Mouse (Mus musculus): ENCODE results near the gene Arpc4. TPM values are rescaled to one million over a fixed set of nuclear protein-coding genes. Genes with fewer than 3 reads are reported as not detected.

The Arpc4 gene
- total and polyA plus RNA-seq, 3 experiments: 231 to 375 TPM; not detected in 1

DNA sequence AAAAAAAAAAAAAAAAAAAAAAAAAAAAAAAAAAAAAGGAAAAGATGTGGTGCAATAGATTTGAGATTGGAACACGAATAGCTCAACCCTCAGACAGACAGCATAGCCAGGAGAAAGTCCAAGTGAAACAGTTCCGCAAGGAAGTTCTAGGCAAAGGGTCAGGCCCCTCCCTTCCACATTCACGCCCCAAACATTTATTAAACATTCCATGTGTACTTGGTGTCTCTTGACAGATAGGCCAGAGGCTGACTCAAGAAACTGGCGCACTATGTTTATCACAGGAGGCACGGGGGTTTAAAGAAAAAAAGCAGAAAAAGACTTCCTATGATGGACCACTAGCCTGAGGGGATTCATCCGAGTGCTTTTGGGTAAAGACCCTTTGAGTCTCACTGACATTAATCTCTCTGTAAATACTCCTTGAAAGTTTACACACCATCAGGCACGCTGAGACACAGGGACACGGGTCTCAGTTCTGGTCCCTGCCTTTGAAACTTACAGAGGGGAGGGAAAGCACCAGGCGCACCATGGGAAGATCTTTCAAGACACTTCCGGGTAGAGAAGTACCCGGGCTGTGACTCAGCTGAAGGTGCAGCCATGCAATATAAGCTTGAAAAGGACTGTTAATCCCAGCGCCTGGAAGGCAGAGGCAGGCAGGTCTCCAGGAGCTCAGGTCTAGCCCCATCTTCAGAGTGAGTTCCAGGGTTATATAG, 61.0 kb downstream of the Arpc4 start:
- no peak overlapping the region for H3K4me3 ChIP-seq (ENCODE audit: control insufficient read depth in 1 of 2, insufficient read depth in 1 of 2, low read depth in 2 of 2, low read length in 2 of 2)
- peaks cover 4 to 13% of the 10 kb centered on the region in 2 experiments for H3K4me1 ChIP-seq (ENCODE audit: control insufficient read depth in 1 of 2, insufficient read depth in 2 of 2, low read length in 2 of 2)
- DNase-seq (ENCODE audit: low read depth, low spot score): no peak

More for the DNA sequence above, 61.0 kb downstream of the Arpc4 start:
- H3K9ac ChIP-seq (ENCODE audit: control insufficient read depth, low read depth, low read length, poor library complexity, severe bottlenecking): no peak overlapping the region
- no peaks in the 10 kb centered on the region; a peak in 1 of 4 replicates for H3K27me3 ChIP-seq (ENCODE audit: control insufficient read depth in 1 of 2, insufficient read depth in 2 of 2, low read length in 2 of 2)
- H3K27ac ChIP-seq (ENCODE audit: control insufficient read depth, low read depth, low read length): no peak overlapping the region
- H3K9me3 ChIP-seq (replicated peaks; ENCODE audit: insufficient read depth, low read length): no peaks in the 10 kb centered on the region
- peaks cover 0 to 10% of the 10 kb centered on the region in 2 experiments; a peak in 2 of 4 replicates for H3K36me3 ChIP-seq (ENCODE audit: control insufficient read depth in 1 of 2, insufficient read depth in 2 of 2, low read length in 2 of 2)
- TF ChIP-seq CTCF (IDR thresholded peaks at IDR 0.05 in 2 of 3, conservative IDR thresholded peaks at IDR 0.05 in 1 of 3; ENCODE audit: control insufficient read depth in 1 of 3, insufficient read depth in 1 of 3, low read depth in 2 of 3, low read length in 3 of 3, poor library complexity in 1 of 3, severe bottlenecking in 1 of 3): no peak
- TF ChIP-seq USF1 (IDR thresholded peaks at IDR 0.05; ENCODE audit: low read depth, low read length): no peak
- TF ChIP-seq MYC (IDR thresholded peaks at IDR 0.05; ENCODE audit: low read depth, low read length): no peak
- TF ChIP-seq MAX (IDR thresholded peaks at IDR 0.05; ENCODE audit: low read length): no peak
- TF ChIP-seq MAZ (IDR thresholded peaks at IDR 0.05; ENCODE audit: low read depth, low read length): no peak
- TF ChIP-seq TCF12 (IDR thresholded peaks at IDR 0.05; ENCODE audit: low read depth, low read length): no peak
- no peak for TF ChIP-seq ZKSCAN1 (IDR thresholded peaks at IDR 0.05; ENCODE audit: low read depth, low read length)
- TF ChIP-seq EP300 (IDR thresholded peaks at IDR 0.05; ENCODE audit: low read depth in 1 of 2, low read length in 2 of 2): no peak
- TF ChIP-seq CHD2 (IDR thresholded peaks at IDR 0.05; ENCODE audit: low read length): no peak
- TF ChIP-seq ELF1 (IDR thresholded peaks at IDR 0.05; ENCODE audit: low read depth, low read length): no peak
- TF ChIP-seq ZNF384 (IDR thresholded peaks at IDR 0.05; ENCODE audit: low read depth, low read length): no peak
- no peak for TF ChIP-seq SMC3 (IDR thresholded peaks at IDR 0.05; ENCODE audit: low read depth, low read length)
- TF ChIP-seq HCFC1 (IDR thresholded peaks at IDR 0.05; ENCODE audit: low read depth, low read length): no peak
- TF ChIP-seq KAT2A (conservative IDR thresholded peaks at IDR 0.05; ENCODE audit: low read depth, low read length): no peak
- no peak for TF ChIP-seq GABPA (IDR thresholded peaks at IDR 0.05; ENCODE audit: low read depth, low read length)
- no peak for TF ChIP-seq TAL1 (IDR thresholded peaks at IDR 0.05; ENCODE audit: low read length)
- H3K79me2 ChIP-seq (ENCODE audit: control insufficient read depth, insufficient read depth, low read length, poor library complexity): peaks cover 13% of the 10 kb centered on the region

Other genes with a start within 250 kb of the Arpc4 start
- gene Lhfpl4, start 182.7 kb upstream of the Arpc4 start, total RNA-seq (2012; rRNA removed): 0.19 and 0.49 TPM in 2 replicates
- gene Lhfpl4, start 182.7 kb upstream of the Arpc4 start, polyA plus RNA-seq (2012; ENCODE audit: insufficient read depth in 1 of 2, insufficient read length in 2 of 2, low read depth in 1 of 2, low replicate concordance in 2 of 2, missing spikeins in 1 of 2): 1 to 10 TPM in 1 of 2 experiments, not detected in 1; 7.7 TPM
- gene Mtmr14, start 140.3 kb upstream of the Arpc4 start, total RNA-seq (2012; rRNA removed): 11.4 and 12.1 TPM in 2 replicates
- 10 to 100 TPM in 1 of 2 experiments, not detected in 1; 24.5 TPM for gene Mtmr14, start 140.3 kb upstream of the Arpc4 start, polyA plus RNA-seq (2012; ENCODE audit: insufficient read depth in 1 of 2, insufficient read length in 2 of 2, low read depth in 1 of 2, low replicate concordance in 2 of 2, missing spikeins in 1 of 2)
- gene Cpne9, start 95.8 kb upstream of the Arpc4 start, total RNA-seq (2012; rRNA removed): 0.72 and 1.6 TPM in 2 replicates
- gene Cpne9, start 95.8 kb upstream of the Arpc4 start, polyA plus RNA-seq (2012; ENCODE audit: insufficient read depth in 1 of 2, insufficient read length in 2 of 2, low read depth in 1 of 2, low replicate concordance in 2 of 2, missing spikeins in 1 of 2): 1 to 10 TPM in 1 of 2 experiments, not detected in 1; 1.3 TPM
- gene Brpf1, start 71.0 kb upstream of the Arpc4 start, total RNA-seq (2012; rRNA removed): 29.8 and 32.6 TPM in 2 replicates
- 10 to 100 TPM; 44.9 to 46.8 TPM for gene Brpf1, start 71.0 kb upstream of the Arpc4 start, polyA plus RNA-seq (2012; ENCODE audit: insufficient read depth in 1 of 2, insufficient read length in 2 of 2, low read depth in 1 of 2, low replicate concordance in 2 of 2, missing spikeins in 1 of 2)
- gene Ogg1, start 51.1 kb upstream of the Arpc4 start, total RNA-seq (2012; rRNA removed): 8.7 and 9.2 TPM in 2 replicates
- 10 to 100 TPM in 1 of 2 experiments, not detected in 1; 20.0 TPM for gene Ogg1, start 51.1 kb upstream of the Arpc4 start, polyA plus RNA-seq (2012; ENCODE audit: insufficient read depth in 1 of 2, insufficient read length in 2 of 2, low read depth in 1 of 2, low replicate concordance in 2 of 2, missing spikeins in 1 of 2)
- gene Camk1, start 34.1 kb upstream of the Arpc4 start, total RNA-seq (2012; rRNA removed): 5.3 and 7.9 TPM in 2 replicates
- gene Camk1, start 34.1 kb upstream of the Arpc4 start, polyA plus RNA-seq (2012; ENCODE audit: insufficient read depth in 1 of 2, insufficient read length in 2 of 2, low read depth in 1 of 2, low replicate concordance in 2 of 2, missing spikeins in 1 of 2): 10 to 100 TPM in 1 of 2 experiments, not detected in 1; 13.3 TPM
- 25.0 and 26.1 TPM in 2 replicates for gene Tada3, start 232 bp upstream of the Arpc4 start, total RNA-seq (2012; rRNA removed)
- 10 to 100 TPM in 1 of 2 experiments, not detected in 1; 62.2 TPM for gene Tada3, start 232 bp upstream of the Arpc4 start, polyA plus RNA-seq (2012; ENCODE audit: insufficient read depth in 1 of 2, insufficient read length in 2 of 2, low read depth in 1 of 2, low replicate concordance in 2 of 2, missing spikeins in 1 of 2)
- gene Ttll3, start 11.1 kb downstream of the Arpc4 start, total RNA-seq (2012; rRNA removed): 4.1 and 5.7 TPM in 2 replicates
- gene Ttll3, start 11.1 kb downstream of the Arpc4 start, polyA plus RNA-seq (2012; ENCODE audit: insufficient read depth in 1 of 2, insufficient read length in 2 of 2, low read depth in 1 of 2, low replicate concordance in 2 of 2, missing spikeins in 1 of 2): 10 to 100 TPM in 1 of 2 experiments, not detected in 1; 11.2 TPM
- 24.8 and 29.4 TPM in 2 replicates for gene Rpusd3, start 41.2 kb downstream of the Arpc4 start, total RNA-seq (2012; rRNA removed)
- gene Rpusd3, start 41.2 kb downstream of the Arpc4 start, polyA plus RNA-seq (2012; ENCODE audit: insufficient read depth in 1 of 2, insufficient read length in 2 of 2, low read depth in 1 of 2, low replicate concordance in 2 of 2, missing spikeins in 1 of 2): 10 to 100 TPM in 1 of 2 experiments, not detected in 1; 34.1 TPM
- gene Cidec, start 57.6 kb downstream of the Arpc4 start, total RNA-seq (2012; rRNA removed): not detected in 2 replicates
- not detected for gene Cidec, start 57.6 kb downstream of the Arpc4 start, polyA plus RNA-seq (2012; ENCODE audit: insufficient read depth in 1 of 2, insufficient read length in 2 of 2, low read depth in 1 of 2, low replicate concordance in 2 of 2, missing spikeins in 1 of 2)
- 82.8 and 95.6 TPM in 2 replicates for gene Jagn1, start 64.5 kb downstream of the Arpc4 start, total RNA-seq (2012; rRNA removed)
- gene Jagn1, start 64.5 kb downstream of the Arpc4 start, polyA plus RNA-seq (2012; ENCODE audit: insufficient read depth in 1 of 2, insufficient read length in 2 of 2, low read depth in 1 of 2, low replicate concordance in 2 of 2, missing spikeins in 1 of 2): 10 to 100 TPM in 1 of 2 experiments, not detected in 1; 80.6 TPM
- gene Il17re, start 80.4 kb downstream of the Arpc4 start, total RNA-seq (2012; rRNA removed): 0.13 TPM in 1 of 2 replicates, not detected in the other
- gene Il17re, start 80.4 kb downstream of the Arpc4 start, polyA plus RNA-seq (2012; ENCODE audit: insufficient read depth in 1 of 2, insufficient read length in 2 of 2, low read depth in 1 of 2, low replicate concordance in 2 of 2, missing spikeins in 1 of 2): not detected
- gene Il17rc, start 93.3 kb downstream of the Arpc4 start, total RNA-seq (2012; rRNA removed): 0.52 and 1.2 TPM in 2 replicates
- 1 to 10 TPM in 1 of 2 experiments, not detected in 1; 1.8 TPM for gene Il17rc, start 93.3 kb downstream of the Arpc4 start, polyA plus RNA-seq (2012; ENCODE audit: insufficient read depth in 1 of 2, insufficient read length in 2 of 2, low read depth in 1 of 2, low replicate concordance in 2 of 2, missing spikeins in 1 of 2)
- 4.1 and 5.9 TPM in 2 replicates for gene Creld1, start 105.2 kb downstream of the Arpc4 start, total RNA-seq (2012; rRNA removed)
- 10 to 100 TPM in 1 of 2 experiments, not detected in 1; 26.7 TPM for gene Creld1, start 105.2 kb downstream of the Arpc4 start, polyA plus RNA-seq (2012; ENCODE audit: insufficient read depth in 1 of 2, insufficient read length in 2 of 2, low read depth in 1 of 2, low replicate concordance in 2 of 2, missing spikeins in 1 of 2)
- 0.08 TPM in 1 of 2 replicates, not detected in the other for gene Prrt3, start 123.8 kb downstream of the Arpc4 start, total RNA-seq (2012; rRNA removed)
- gene Prrt3, start 123.8 kb downstream of the Arpc4 start, polyA plus RNA-seq (2012; ENCODE audit: insufficient read depth in 1 of 2, insufficient read length in 2 of 2, low read depth in 1 of 2, low replicate concordance in 2 of 2, missing spikeins in 1 of 2): under 1 TPM in 1 of 2 experiments, not detected in 1; 0.10 TPM
- gene Emc3, start 153.5 kb downstream of the Arpc4 start, total RNA-seq (2012; rRNA removed): 56.7 and 73.1 TPM in 2 replicates
- 100 to 1,000 TPM in 1 of 2 experiments, 10 to 100 TPM in 1; 62.3 to 172 TPM for gene Emc3, start 153.5 kb downstream of the Arpc4 start, polyA plus RNA-seq (2012; ENCODE audit: insufficient read depth in 1 of 2, insufficient read length in 2 of 2, low read depth in 1 of 2, low replicate concordance in 2 of 2, missing spikeins in 1 of 2)
- 14.0 and 14.1 TPM in 2 replicates for gene Fancd2, start 153.6 kb downstream of the Arpc4 start, total RNA-seq (2012; rRNA removed)
- 10 to 100 TPM; 18.5 to 35.0 TPM for gene Fancd2, start 153.6 kb downstream of the Arpc4 start, polyA plus RNA-seq (2012; ENCODE audit: insufficient read depth in 1 of 2, insufficient read length in 2 of 2, low read depth in 1 of 2, low replicate concordance in 2 of 2, missing spikeins in 1 of 2)
- 0.12 and 0.13 TPM in 2 replicates for gene Fancd2os, start 222.6 kb downstream of the Arpc4 start, total RNA-seq (2012; rRNA removed)
- gene Fancd2os, start 222.6 kb downstream of the Arpc4 start, polyA plus RNA-seq (2012; ENCODE audit: insufficient read depth in 1 of 2, insufficient read length in 2 of 2, low read depth in 1 of 2, low replicate concordance in 2 of 2, missing spikeins in 1 of 2): under 1 TPM in 1 of 2 experiments, not detected in 1; 0.22 TPM
- 134 and 147 TPM in 2 replicates for gene Brk1, start 226.7 kb downstream of the Arpc4 start, total RNA-seq (2012; rRNA removed)
- gene Brk1, start 226.7 kb downstream of the Arpc4 start, polyA plus RNA-seq (2012; ENCODE audit: insufficient read depth in 1 of 2, insufficient read length in 2 of 2, low read depth in 1 of 2, low replicate concordance in 2 of 2, missing spikeins in 1 of 2): 100 to 1,000 TPM in 1 of 2 experiments, not detected in 1; 161 TPM
- gene Vhl, start 245.8 kb downstream of the Arpc4 start, total RNA-seq (2012; rRNA removed): 11.4 and 12.5 TPM in 2 replicates
- 10 to 100 TPM in 1 of 2 experiments, not detected in 1; 12.0 TPM for gene Vhl, start 245.8 kb downstream of the Arpc4 start, polyA plus RNA-seq (2012; ENCODE audit: insufficient read depth in 1 of 2, insufficient read length in 2 of 2, low read depth in 1 of 2, low replicate concordance in 2 of 2, missing spikeins in 1 of 2)

Measured in MEL (cell line).